Comparison of ENCODE assay signal across 13 mouse cellular contexts in genomic region chr14:12577475-12578140, GRCm38 (mm10).
"Had no signal": no experiment of that assay in that cellular context is flagged by ENCODE, and none has a peak within 500 bp of the region (broad histone marks: within the 10 kb centered on the region; RNA-seq: fewer than 3 reads in every experiment).

No protein-coding gene starts in this region.

- H3K36me3 ChIP-seq: kidney, embryonic 15.5 days; limb, embryonic 13.5 days; neural tube, embryonic 12.5 days had no signal

- DNase-seq: kidney, adult 2 months; kidney, postnatal 25 days; layer of hippocampus, adult 9-11 months; layer of hippocampus, postnatal 36 days; left cerebral cortex, postnatal 4 days; lung, adult 18-20 months; lung, postnatal 36 days; midbrain, embryonic 14.5 days had no signal

- ATAC-seq: intestine, embryonic 16.5 days; lung, postnatal 0 days had no signal

- H3K4me1 ChIP-seq: neural tube, embryonic 12.5 days had no signal

- H3K9me3 ChIP-seq: kidney, embryonic 15.5 days; limb, embryonic 13.5 days; neural tube, embryonic 12.5 days had no signal

- H3K27me3 ChIP-seq: kidney, embryonic 15.5 days; limb, embryonic 13.5 days; neural tube, embryonic 12.5 days had no signal

- H3K4me3 ChIP-seq: kidney, embryonic 15.5 days; limb, embryonic 13.5 days; neural tube, embryonic 12.5 days had no signal
